Mouse (Mus musculus): ENCODE measurements around the gene Topaz1. TPM values are rescaled to one million over a fixed set of nuclear protein-coding genes. Genes with fewer than 3 reads are reported as not detected.

Gene Topaz1
- polyA plus RNA-seq (2015; fragmentation: Nextera tagmentation; extraction: Ambion mirVana): 0.04 TPM in 1 of 2 replicates, not detected in the other

- H3K27me3 ChIP-seq (ENCODE audit: control insufficient read depth, insufficient read depth, low read length): no peaks in the 10 kb centered on the region
- H3K4me1 ChIP-seq (ENCODE audit: control insufficient read depth, insufficient read depth, low read length): no peaks in the 10 kb centered on the region
- H3K9ac ChIP-seq (ENCODE audit: low read length): no peak within 1 kb of the TSS
- 70% methylated on average over 28 of the region's 28 CpGs for WGBS
- H3K4me2 ChIP-seq (ENCODE audit: low read depth, low read length): no peak within 1 kb of the TSS
- 0 out of 2 replicates have a peak, but pooled peaks have one; percentile 7 for ATAC-seq (ENCODE audit: insufficient read depth, low FRiP score)
- H3K36me3 ChIP-seq (ENCODE audit: control insufficient read depth, insufficient read depth, low read length): no peaks in the 10 kb centered on the region
- no peak within 1 kb of the TSS for H3K4me3 ChIP-seq (replicated peaks; ENCODE audit: low read length)
- no peak within 1 kb of the TSS for H3K27ac ChIP-seq (ENCODE audit: low read length)
- H3K9me3 ChIP-seq (replicated peaks; ENCODE audit: control insufficient read depth, low read length): no peaks in the 10 kb centered on the region
Observed at GRCm38 (mm10) chr9:122747060-122747459, at the start of gene Topaz1. Gene Topaz1 (plus strand): TSS chr9:122747346.

GRCm38 (mm10) chr9:122701817-122702216, 45.3 kb upstream of the Topaz1 start:
- Histone ChIP-seq H3K4me2 (ENCODE audit: low read depth, low read length) (no peak overlapping the region), H3K9me3 (replicated peaks; ENCODE audit: control insufficient read depth, low read length) (no peaks in the 10 kb centered on the region), H3K27me3 (ENCODE audit: control insufficient read depth, insufficient read depth, low read length) (no peaks in the 10 kb centered on the region), H3K4me3 (replicated peaks; ENCODE audit: low read length) (no peak overlapping the region), H3K27ac (ENCODE audit: low read length) (no peak overlapping the region), H3K9ac (ENCODE audit: low read length) (no peak overlapping the region), H3K4me1 (ENCODE audit: control insufficient read depth, insufficient read depth, low read length) (no peaks in the 10 kb centered on the region), H3K36me3 (ENCODE audit: control insufficient read depth, insufficient read depth, low read length) (no peaks in the 10 kb centered on the region)
- 0% methylated on average over 3 of the region's 3 CpGs for WGBS
- no peak for ATAC-seq (ENCODE audit: insufficient read depth, low FRiP score)

GRCm38 (mm10) chr9:122713836-122714235, 33.3 kb upstream of the Topaz1 start:
- WGBS: 24% methylated on average over 2 of the region's 2 CpGs
- no peak overlapping the region for H3K4me3 ChIP-seq (replicated peaks; ENCODE audit: low read length)

GRCm38 (mm10) chr9:122715046-122715445, 32.1 kb upstream of the Topaz1 start:
- H3K27me3 ChIP-seq (ENCODE audit: control insufficient read depth, insufficient read depth, low read length): no peaks in the 10 kb centered on the region
- no peak overlapping the region for H3K9ac ChIP-seq (ENCODE audit: low read length)
- H3K9me3 ChIP-seq (replicated peaks; ENCODE audit: control insufficient read depth, low read length): no peaks in the 10 kb centered on the region
- H3K4me3 ChIP-seq (replicated peaks; ENCODE audit: low read length): no peak overlapping the region
- no peaks in the 10 kb centered on the region for H3K36me3 ChIP-seq (ENCODE audit: control insufficient read depth, insufficient read depth, low read length)
- no peak overlapping the region for H3K27ac ChIP-seq (ENCODE audit: low read length)
- H3K4me1 ChIP-seq (ENCODE audit: control insufficient read depth, insufficient read depth, low read length): no peaks in the 10 kb centered on the region
- ATAC-seq (ENCODE audit: insufficient read depth, low FRiP score): no peak
- no peak overlapping the region for H3K4me2 ChIP-seq (ENCODE audit: low read depth, low read length)
- WGBS: 84% methylated on average over 2 of the region's 2 CpGs

More at GRCm38 (mm10) chr9:122713836-122714235, 33.3 kb upstream of the Topaz1 start:
- Histone ChIP-seq H3K27me3 (ENCODE audit: control insufficient read depth, insufficient read depth, low read length) (no peaks in the 10 kb centered on the region), H3K4me2 (ENCODE audit: low read depth, low read length) (no peak overlapping the region), H3K27ac (ENCODE audit: low read length) (no peak overlapping the region), H3K9me3 (replicated peaks; ENCODE audit: control insufficient read depth, low read length) (no peaks in the 10 kb centered on the region), H3K4me1 (ENCODE audit: control insufficient read depth, insufficient read depth, low read length) (no peaks in the 10 kb centered on the region), H3K9ac (ENCODE audit: low read length) (no peak overlapping the region), H3K36me3 (ENCODE audit: control insufficient read depth, insufficient read depth, low read length) (no peaks in the 10 kb centered on the region)
- ATAC-seq (ENCODE audit: insufficient read depth, low FRiP score): no peak

GRCm38 (mm10) chr9:122716131-122716921, 30.8 kb upstream of the Topaz1 start:
- no peak for ATAC-seq (ENCODE audit: insufficient read depth, low FRiP score)
- H3K4me3 ChIP-seq (replicated peaks; ENCODE audit: low read length): no peak overlapping the region

GRCm38 (mm10) chr9:122722296-122722695, 24.9 kb upstream of the Topaz1 start:
- 33% methylated on average over 4 of the region's 4 CpGs for WGBS
- peaks cover 4% of the 10 kb centered on the region; the same call in 1 of the 2 replicates for H3K27me3 ChIP-seq (ENCODE audit: control insufficient read depth, insufficient read depth, low read length)
- ATAC-seq (ENCODE audit: insufficient read depth, low FRiP score): no peak

More at GRCm38 (mm10) chr9:122716131-122716921, 30.8 kb upstream of the Topaz1 start:
- 19% methylated on average over 7 of the region's 7 CpGs for WGBS
- H3K9me3 ChIP-seq (replicated peaks; ENCODE audit: control insufficient read depth, low read length): no peaks in the 10 kb centered on the region
- H3K4me1 ChIP-seq (ENCODE audit: control insufficient read depth, insufficient read depth, low read length): no peaks in the 10 kb centered on the region
- no peaks in the 10 kb centered on the region for H3K36me3 ChIP-seq (ENCODE audit: control insufficient read depth, insufficient read depth, low read length)
- no peaks in the 10 kb centered on the region for H3K27me3 ChIP-seq (ENCODE audit: control insufficient read depth, insufficient read depth, low read length)
- no peak overlapping the region for H3K27ac ChIP-seq (ENCODE audit: low read length)
- H3K9ac ChIP-seq (ENCODE audit: low read length): no peak overlapping the region
- no peak overlapping the region for H3K4me2 ChIP-seq (ENCODE audit: low read depth, low read length)

GRCm38 (mm10) chr9:122725046-122725765, 21.9 kb upstream of the Topaz1 start:
- H3K27ac ChIP-seq (ENCODE audit: low read length): no peak overlapping the region
- H3K9me3 ChIP-seq (replicated peaks; ENCODE audit: control insufficient read depth, low read length): no peaks in the 10 kb centered on the region
- no peaks in the 10 kb centered on the region for H3K36me3 ChIP-seq (ENCODE audit: control insufficient read depth, insufficient read depth, low read length)
- H3K4me2 ChIP-seq (ENCODE audit: low read depth, low read length): no peak overlapping the region
- peaks cover 4% of the 10 kb centered on the region; the same call in 1 of the 2 replicates for H3K27me3 ChIP-seq (ENCODE audit: control insufficient read depth, insufficient read depth, low read length)
- no peaks in the 10 kb centered on the region for H3K4me1 ChIP-seq (ENCODE audit: control insufficient read depth, insufficient read depth, low read length)
- ATAC-seq (ENCODE audit: insufficient read depth, low FRiP score): no peak
- H3K9ac ChIP-seq (ENCODE audit: low read length): no peak overlapping the region
- 32% methylated on average over 22 of the region's 22 CpGs for WGBS
- H3K4me3 ChIP-seq (replicated peaks; ENCODE audit: low read length): no peak overlapping the region

More at GRCm38 (mm10) chr9:122722296-122722695, 24.9 kb upstream of the Topaz1 start:
- H3K27ac ChIP-seq (ENCODE audit: low read length): no peak overlapping the region
- H3K4me2 ChIP-seq (ENCODE audit: low read depth, low read length): no peak overlapping the region
- no peaks in the 10 kb centered on the region for H3K4me1 ChIP-seq (ENCODE audit: control insufficient read depth, insufficient read depth, low read length)
- H3K9me3 ChIP-seq (replicated peaks; ENCODE audit: control insufficient read depth, low read length): no peaks in the 10 kb centered on the region
- H3K9ac ChIP-seq (ENCODE audit: low read length): no peak overlapping the region
- no peaks in the 10 kb centered on the region for H3K36me3 ChIP-seq (ENCODE audit: control insufficient read depth, insufficient read depth, low read length)
- H3K4me3 ChIP-seq (replicated peaks; ENCODE audit: low read length): no peak overlapping the region

- Histone ChIP-seq H3K4me3 (replicated peaks; ENCODE audit: low read length) (no peak overlapping the region), H3K27ac (ENCODE audit: low read length) (no peak overlapping the region), H3K4me2 (ENCODE audit: low read depth, low read length) (no peak overlapping the region), H3K9ac (ENCODE audit: low read length) (no peak overlapping the region), H3K27me3 (ENCODE audit: control insufficient read depth, insufficient read depth, low read length) (peaks cover 3% of the 10 kb centered on the region; the same call in 1 of the 2 replicates), H3K36me3 (ENCODE audit: control insufficient read depth, insufficient read depth, low read length) (no peaks in the 10 kb centered on the region), H3K9me3 (replicated peaks; ENCODE audit: control insufficient read depth, low read length) (no peaks in the 10 kb centered on the region), H3K4me1 (ENCODE audit: control insufficient read depth, insufficient read depth, low read length) (no peaks in the 10 kb centered on the region)
- ATAC-seq (ENCODE audit: insufficient read depth, low FRiP score): no peak
- 22% methylated on average over 10 of the region's 10 CpGs for WGBS
Observed at GRCm38 (mm10) chr9:122729500-122729899, 17.6 kb upstream of the Topaz1 start.

Data from stomach, embryonic 16.5 days (tissue).